Mouse (Mus musculus) layer of hippocampus, adult 9-11 months (tissue): ENCODE data around the gene Dhps.
A peak's percentile ranks its signal among the peaks of the same experiment; 100 is the strongest.

Source experiments
- DNase-seq: peaks from one replicate; pipeline ENCODE4 v3.0.0; 2022

Gene Dhps

GRCm38 (mm10) chr8:85071514-85072281 is at the start of gene Dhps:
Gene Dhps (plus strand): TSS chr8:85071757.
- peak; percentile 93 for DNase-seq

- no peak for DNase-seq
Measured at GRCm38 (mm10) chr8:85023846-85024245, 47.7 kb upstream of the Dhps start.

- peak; percentile 94 for DNase-seq
Measured at GRCm38 (mm10) chr8:85025098-85025932, 46.2 kb upstream of the Dhps start, which contains the start of gene Asna1. Gene Asna1 (minus strand): TSS chr8:85025281.

- DNase-seq = peak; percentile 96
Measured at GRCm38 (mm10) chr8:85026670-85027515, 44.7 kb upstream of the Dhps start, which contains the start of gene Trir. Gene Trir (plus strand): TSS chr8:85026823.

GRCm38 (mm10) chr8:85027516-85027855 is 44.1 kb upstream of the Dhps start:
- no peak for DNase-seq

GRCm38 (mm10) chr8:85027922-85028321 is 43.6 kb upstream of the Dhps start:
- no peak for DNase-seq

GRCm38 (mm10) chr8:85029271-85029670 is 42.3 kb upstream of the Dhps start:
- no peak for DNase-seq

GRCm38 (mm10) chr8:85032622-85033311 is 38.8 kb upstream of the Dhps start:
- no peak for DNase-seq

- DNase-seq = no peak
Measured at GRCm38 (mm10) chr8:85033867-85034266, 37.7 kb upstream of the Dhps start.

GRCm38 (mm10) chr8:85034764-85035163 is 36.8 kb upstream of the Dhps start:
- DNase-seq = peak; percentile 73

GRCm38 (mm10) chr8:85035165-85035727 is 36.3 kb upstream of the Dhps start:
- no peak for DNase-seq

- DNase-seq = no peak
Measured at GRCm38 (mm10) chr8:85035728-85036310, 35.7 kb upstream of the Dhps start.

- no peak for DNase-seq
Measured at GRCm38 (mm10) chr8:85036381-85036717, 35.2 kb upstream of the Dhps start.

- peak; percentile 97 for DNase-seq
Measured at GRCm38 (mm10) chr8:85036718-85037365, 34.7 kb upstream of the Dhps start, which contains the start of gene Tnpo2. Gene Tnpo2 (plus strand): TSS chr8:85036915.

- DNase-seq = no peak
Measured at GRCm38 (mm10) chr8:85037366-85037680, 34.2 kb upstream of the Dhps start.

- peak; percentile 44 for DNase-seq
Measured at GRCm38 (mm10) chr8:85037681-85038531, 33.7 kb upstream of the Dhps start.

- no peak for DNase-seq
Measured at GRCm38 (mm10) chr8:85043619-85044018, 27.9 kb upstream of the Dhps start.

- DNase-seq = no peak
Measured at GRCm38 (mm10) chr8:85057367-85057766, 14.2 kb upstream of the Dhps start.

- DNase-seq = peak; percentile 94
Measured at GRCm38 (mm10) chr8:85059879-85060616, 11.5 kb upstream of the Dhps start, which contains the start of gene Fbxw9. Gene Fbxw9 (plus strand): TSS chr8:85060055.
